Mouse (Mus musculus): ENCODE results near the gene Trim13.

GRCm38 (mm10) chr14:61548614-61549013, 49.4 kb upstream of the Trim13 start:
- no peak for TF ChIP-seq POLR2A (IDR thresholded peaks at IDR 0.05; ENCODE audit: insufficient read length, low read depth)
- no peak for TF ChIP-seq MYOD1 (IDR thresholded peaks at IDR 0.05; ENCODE audit: control insufficient read depth in 1 of 3, insufficient read length in 2 of 3, low read depth in 2 of 3)
- TF ChIP-seq USF1 (IDR thresholded peaks at IDR 0.05; ENCODE audit: low read depth), result no peak
- no peak for TF ChIP-seq CEBPB (IDR thresholded peaks at IDR 0.05; ENCODE audit: insufficient read depth, poor library complexity, severe bottlenecking)
- TF ChIP-seq REST (IDR thresholded peaks at IDR 0.05; ENCODE audit: insufficient read depth, insufficient read length), result no peak
- no peak for TF ChIP-seq MAX (IDR thresholded peaks at IDR 0.05; ENCODE audit: low read depth)
